ENCODE assay signal across 1 mouse cellular context in genomic region chr19:47314076-47314941, GRCm38 (mm10).
TF ChIP-seq lines count a peak whose summit lies in the region.

No protein-coding gene starts in this region.

TF ChIP-seq in MEL, 35 proteins besides CTCF, POLR2A, EP300 and RAD21 (continued from another document):
- TF ChIP-seq USF2 (IDR thresholded peaks at IDR 0.05; ENCODE audit: borderline replicate concordance in 1 of 2, insufficient read depth in 1 of 2, low read depth in 1 of 2, low read length in 2 of 2), result no peak
- no peak for TF ChIP-seq MYC (IDR thresholded peaks at IDR 0.05; ENCODE audit: low read depth, low read length)
- TF ChIP-seq MAFK (IDR thresholded peaks at IDR 0.05; ENCODE audit: borderline replicate concordance, low read depth, low read length), result no peak
- TF ChIP-seq HCFC1 (IDR thresholded peaks at IDR 0.05; ENCODE audit: low read depth, low read length), result no peak
- peak; percentile 12; the same call in 1 of the 2 replicates for TF ChIP-seq SIN3A (IDR thresholded peaks at IDR 0.05; ENCODE audit: low read length)
- no peak for TF ChIP-seq GATA1 (IDR thresholded peaks at IDR 0.05; ENCODE audit: low read depth, low read length)
- TF ChIP-seq ETS1 (IDR thresholded peaks at IDR 0.05; ENCODE audit: low read depth, low read length), result no peak
- no peak for TF ChIP-seq MYB (IDR thresholded peaks at IDR 0.05; ENCODE audit: low read depth, low read length)
- TF ChIP-seq CHD2 (IDR thresholded peaks at IDR 0.05; ENCODE audit: low read length), result no peak
- TF ChIP-seq MXI1 (IDR thresholded peaks at IDR 0.05; ENCODE audit: low read depth, low read length), result peak; percentile 1; the same call in 1 of the 2 replicates
- no peak; the same call in 1 of the 2 replicates for TF ChIP-seq TCF12 (IDR thresholded peaks at IDR 0.05; ENCODE audit: low read depth, low read length)
TF ChIP-seq in MEL: peak in this region for 8.
